Mouse (Mus musculus): ENCODE measurements around the gene Mical2. TPM values are rescaled to one million over a fixed set of nuclear protein-coding genes. Genes with fewer than 3 reads are reported as not detected.

The Mical2 gene
- total RNA-seq, 2 experiments from 2014 or later, result 93.4 to 103 TPM

- intact Hi-C loops (cut with DNase I), result loop anchor here (2.0 kb wide), 2 partner anchors 15 to 125 kb away; no protein-coding TSS in a partner anchor
- DNase-seq (ENCODE audit: low spot score), result no peak
Measured at GRCm38 (mm10) chr7:112207717-112208116, 17.9 kb upstream of the Mical2 start.

- intact Hi-C loops (cut with DNase I), result no loop called here
- DNase-seq (ENCODE audit: low spot score), result no peak
Measured at GRCm38 (mm10) chr7:112208323-112209167, 17.1 kb upstream of the Mical2 start.

DNA sequence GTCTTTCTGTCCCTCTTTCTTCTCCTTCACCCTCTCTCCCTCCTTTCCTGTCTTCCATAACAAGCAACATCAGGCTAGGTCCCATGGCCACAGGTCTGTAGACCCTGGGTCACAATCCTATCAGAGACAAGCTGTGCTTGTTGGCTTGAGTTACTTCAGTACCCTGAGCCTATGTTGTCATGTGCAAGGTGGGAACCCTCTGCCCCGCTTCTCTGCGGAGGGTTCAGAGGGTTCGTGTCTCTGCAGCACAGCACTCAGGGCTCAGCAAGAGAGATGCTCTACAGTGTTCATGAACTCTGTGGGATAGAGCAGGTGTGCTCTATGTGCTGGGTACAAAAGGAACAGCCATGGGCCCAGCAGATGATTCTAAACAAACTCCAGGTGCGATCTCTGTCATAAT, 16.0 kb upstream of the Mical2 start:
- intact Hi-C loops (cut with DNase I), result no loop called here

DNA sequence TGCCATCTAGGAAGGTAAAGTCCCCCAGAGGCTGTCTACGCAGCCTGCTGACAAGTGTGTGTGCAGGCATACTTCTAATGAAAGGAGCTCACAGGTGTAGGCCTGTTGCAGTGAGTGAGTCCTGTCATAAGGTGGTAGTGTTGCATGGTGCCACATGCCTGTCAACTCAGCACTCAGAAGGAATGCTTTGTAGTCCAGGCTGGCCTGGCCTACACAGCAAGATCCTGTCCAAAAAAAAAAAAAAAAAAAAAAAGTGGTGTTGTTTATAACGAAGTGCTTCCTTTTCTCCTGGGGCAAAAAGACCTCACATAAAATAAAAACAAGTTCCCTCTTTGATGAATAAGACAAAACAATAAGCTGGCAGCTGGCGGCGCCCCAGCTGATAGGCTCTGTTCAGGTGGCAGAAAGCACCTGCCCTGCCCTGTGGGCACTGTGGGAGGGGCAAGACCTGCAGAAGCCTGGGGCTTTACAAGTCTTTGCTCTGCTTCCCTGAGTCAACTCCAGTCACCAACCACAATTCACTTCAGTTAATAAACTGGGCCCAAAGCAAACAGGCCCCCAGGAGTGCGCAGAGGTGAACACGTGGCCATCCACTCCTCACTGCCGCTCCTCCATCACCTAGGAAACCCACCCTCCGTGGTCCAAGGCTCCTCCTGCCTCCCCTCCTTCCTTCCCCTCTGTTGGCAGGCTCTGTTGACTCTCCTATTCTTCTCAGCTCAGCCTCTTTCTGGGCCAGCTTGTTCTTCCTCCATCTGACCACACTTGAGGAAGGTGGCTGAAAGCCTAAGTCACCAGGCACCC, 12.5 kb upstream of the Mical2 start:
- intact Hi-C loops (cut with DNase I), result loop anchor here (2.0 kb wide), 2 partner anchors 116 to 156 kb away; no protein-coding TSS in a partner anchor

More for the DNA sequence above, 16.0 kb upstream of the Mical2 start:
- no peak for DNase-seq (ENCODE audit: low spot score)

GRCm38 (mm10) chr7:112215871-112216270, 9.8 kb upstream of the Mical2 start:
- intact Hi-C loops (cut with DNase I), result no loop called here
- no peak for DNase-seq (ENCODE audit: low spot score)

More for the DNA sequence above, 12.5 kb upstream of the Mical2 start:
- no peak for DNase-seq (ENCODE audit: low spot score)

DNA sequence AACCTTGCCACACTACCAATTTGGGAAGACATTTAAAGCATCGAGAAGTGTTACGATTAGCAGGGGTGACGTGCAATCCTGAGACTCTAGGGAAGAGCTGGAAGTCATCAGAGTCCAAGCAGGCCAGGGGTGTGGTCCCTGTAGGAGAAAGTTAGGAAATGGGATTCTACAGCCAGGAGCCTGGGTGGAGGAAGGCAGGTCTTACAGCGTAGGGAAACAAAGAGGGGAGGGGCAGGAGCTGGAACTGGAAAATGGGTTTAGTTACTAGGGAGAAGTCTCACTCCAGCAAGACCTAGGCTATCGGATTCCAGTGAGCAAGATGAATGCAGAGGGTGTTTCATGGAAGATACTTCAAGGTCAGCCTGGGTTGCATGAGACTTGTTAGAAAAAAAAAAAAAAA, 8.9 kb upstream of the Mical2 start:
- DNase-seq (ENCODE audit: low spot score), result no peak
- intact Hi-C loops (cut with DNase I), result no loop called here

DNA sequence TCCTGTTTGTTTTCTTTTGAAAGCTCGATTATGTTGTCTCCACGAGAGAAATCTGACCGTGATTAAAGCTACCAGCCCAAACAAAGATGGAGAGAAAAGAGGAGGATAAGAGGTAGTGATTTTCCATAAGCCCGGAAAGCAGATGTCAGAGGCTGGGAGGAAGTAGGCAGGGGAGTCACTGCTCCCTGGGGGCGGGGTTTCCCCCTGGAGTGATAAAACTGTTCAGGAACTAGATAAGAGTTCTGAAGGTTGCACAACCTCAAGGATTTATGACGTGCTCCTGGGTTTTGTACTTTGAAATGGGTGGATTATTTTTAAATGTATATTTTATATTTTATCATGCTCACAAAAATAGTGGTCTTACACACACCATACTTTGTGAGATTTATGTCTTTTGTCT, 8.4 kb upstream of the Mical2 start:
- no peak for DNase-seq (ENCODE audit: low spot score)
- intact Hi-C loops (cut with DNase I), result no loop called here

- intact Hi-C loops (cut with DNase I), result loop anchor here (2.0 kb wide), 1 partner anchor 16 kb away; no protein-coding TSS in a partner anchor
- no peak for DNase-seq (ENCODE audit: low spot score)
Measured at GRCm38 (mm10) chr7:112222733-112223524, 2.7 kb upstream of the Mical2 start.

GRCm38 (mm10) chr7:112224854-112225253, 802 bp upstream of the Mical2 start:
- intact Hi-C loops (cut with DNase I), result no loop called here
- no peak for DNase-seq (ENCODE audit: low spot score)

DNA sequence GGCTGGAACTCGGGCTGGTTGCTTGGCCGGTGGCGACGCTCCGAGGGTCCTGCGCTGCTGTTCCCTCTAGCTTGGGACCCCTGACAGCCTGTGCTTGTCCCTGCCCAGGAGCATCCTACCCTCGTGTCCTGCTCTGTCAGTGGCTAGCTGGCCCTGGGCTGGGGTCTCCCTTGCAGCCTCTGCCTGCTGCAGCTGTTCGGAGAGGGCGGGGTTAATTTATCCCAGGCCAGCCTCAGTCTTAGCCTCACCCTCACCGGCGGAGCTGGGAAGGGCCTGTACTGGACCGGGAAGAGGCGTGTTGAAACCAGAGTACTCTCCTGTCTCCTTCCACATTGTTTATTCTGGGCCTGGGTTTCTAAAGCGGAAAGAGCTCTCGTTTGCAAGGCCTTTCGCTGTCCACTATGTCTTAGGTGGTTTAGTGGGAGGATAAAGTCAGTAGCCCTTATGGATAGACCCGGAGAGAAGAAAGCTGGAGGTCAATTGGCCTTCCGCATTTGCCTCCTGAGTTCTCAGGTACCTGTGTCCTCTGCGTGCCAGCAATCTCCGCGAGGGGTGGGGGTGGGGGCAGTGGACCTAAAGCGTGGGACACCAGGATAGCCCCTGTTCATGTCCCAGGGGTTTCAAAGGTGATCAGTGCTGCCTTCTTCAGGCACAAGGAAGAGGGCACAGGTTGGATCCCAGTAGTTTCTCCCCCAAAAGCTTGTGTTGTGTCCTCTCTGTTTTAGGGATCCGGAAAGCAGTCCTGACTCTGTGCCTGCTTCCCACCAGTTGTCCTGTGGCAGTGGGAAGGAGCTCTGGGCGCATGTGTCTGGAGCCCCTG, 1.0 kb downstream of the Mical2 start:
- no peak for DNase-seq (ENCODE audit: low spot score)

GRCm38 (mm10) chr7:112227266-112227562, 1.6 kb downstream of the Mical2 start:
- DNase-seq (ENCODE audit: low spot score), result no peak
- intact Hi-C loops (cut with DNase I), result no loop called here

More for the DNA sequence above, 1.0 kb downstream of the Mical2 start:
- intact Hi-C loops (cut with DNase I), result no loop called here

DNA sequence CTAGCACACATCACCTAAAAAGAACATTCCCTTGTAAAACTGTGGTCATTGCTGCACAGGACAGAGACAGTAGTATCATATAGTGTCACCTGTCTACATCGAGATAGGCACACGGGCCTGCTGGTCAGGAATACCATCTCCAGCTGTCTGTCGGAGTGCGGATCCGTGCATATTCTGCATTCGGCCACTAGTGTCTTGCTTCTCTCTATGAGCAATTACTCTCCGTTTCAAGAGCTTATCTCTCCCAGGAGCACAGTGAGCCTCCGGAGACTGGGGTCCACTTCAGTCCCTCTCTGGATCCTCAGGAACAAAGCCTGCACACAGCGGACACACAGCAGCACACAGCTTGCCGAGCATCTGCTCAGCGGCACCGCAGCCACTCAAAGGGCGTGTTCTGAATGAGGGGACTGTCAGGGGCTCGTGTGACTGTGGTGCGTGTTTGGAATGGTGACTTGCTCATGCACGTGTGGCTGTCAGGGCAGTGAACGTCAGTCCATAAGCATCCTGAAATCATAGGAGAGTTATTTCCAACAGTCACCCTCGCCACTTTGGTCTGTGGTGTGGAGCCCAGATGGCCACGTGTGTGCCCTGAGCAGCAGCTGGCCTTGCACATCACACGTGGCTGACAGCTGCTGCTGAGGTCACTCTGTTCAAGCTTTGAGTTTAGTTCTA, 3.3 kb downstream of the Mical2 start:
- intact Hi-C loops (cut with DNase I), result no loop called here
- DNase-seq (ENCODE audit: low spot score), result no peak

DNA sequence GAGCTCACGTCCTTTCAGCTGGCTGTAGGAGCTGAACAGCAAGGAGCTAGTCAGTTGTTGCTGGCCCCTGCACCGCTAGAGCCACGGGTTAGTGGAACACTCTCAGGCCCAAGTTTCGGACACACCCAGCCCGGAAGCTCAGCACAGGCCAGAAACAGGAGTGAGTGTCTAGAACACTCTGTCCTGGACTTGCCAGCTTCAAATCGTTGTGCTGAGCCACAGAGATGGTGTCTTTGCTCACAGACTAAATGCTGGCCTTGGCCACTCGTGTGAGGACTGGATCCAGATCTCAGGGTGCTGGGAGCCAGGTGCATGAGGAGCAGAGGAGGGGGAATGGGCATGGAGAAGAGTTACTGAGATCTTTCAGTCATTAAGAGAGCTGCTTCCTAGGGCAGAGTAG, 6.1 kb downstream of the Mical2 start:
- DNase-seq (ENCODE audit: low spot score), result peak; percentile 72
- intact Hi-C loops (cut with DNase I), result loop anchor here (5.0 kb wide), 1 partner anchor 41 kb away; no protein-coding TSS in a partner anchor

GRCm38 (mm10) chr7:112233345-112234005, 7.8 kb downstream of the Mical2 start:
- DNase-seq (ENCODE audit: low spot score), result no peak
- intact Hi-C loops (cut with DNase I), result loop anchor here (5.0 kb wide), 1 partner anchor 39 kb away; no protein-coding TSS in a partner anchor

DNA sequence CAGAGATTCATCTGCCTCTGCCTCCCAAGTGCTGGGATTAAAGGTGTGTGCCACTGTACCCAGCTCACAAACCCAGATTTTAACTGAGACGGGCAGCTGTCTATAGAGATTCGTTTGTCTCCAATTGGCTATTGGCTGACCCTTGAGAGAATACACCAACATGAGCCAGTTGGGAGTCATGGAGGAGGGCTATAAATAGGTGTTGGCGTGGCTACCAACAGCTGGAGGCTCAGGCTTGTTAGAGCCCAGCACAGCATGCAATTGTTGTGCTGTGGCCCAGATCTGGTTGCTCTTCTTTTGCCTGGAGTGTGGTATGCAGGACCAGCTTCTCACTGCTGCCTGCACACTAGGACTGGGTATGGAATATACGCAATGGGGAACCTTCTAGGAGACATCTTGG, 8.8 kb downstream of the Mical2 start:
- intact Hi-C loops (cut with DNase I), result loop anchor here (5.0 kb wide), 1 partner anchor 38 kb away; no protein-coding TSS in a partner anchor
- no peak for DNase-seq (ENCODE audit: low spot score)

- intact Hi-C loops (cut with DNase I), result no loop called here
- DNase-seq (ENCODE audit: low spot score), result no peak
Measured at GRCm38 (mm10) chr7:112235493-112235892, 9.8 kb downstream of the Mical2 start.

DNA sequence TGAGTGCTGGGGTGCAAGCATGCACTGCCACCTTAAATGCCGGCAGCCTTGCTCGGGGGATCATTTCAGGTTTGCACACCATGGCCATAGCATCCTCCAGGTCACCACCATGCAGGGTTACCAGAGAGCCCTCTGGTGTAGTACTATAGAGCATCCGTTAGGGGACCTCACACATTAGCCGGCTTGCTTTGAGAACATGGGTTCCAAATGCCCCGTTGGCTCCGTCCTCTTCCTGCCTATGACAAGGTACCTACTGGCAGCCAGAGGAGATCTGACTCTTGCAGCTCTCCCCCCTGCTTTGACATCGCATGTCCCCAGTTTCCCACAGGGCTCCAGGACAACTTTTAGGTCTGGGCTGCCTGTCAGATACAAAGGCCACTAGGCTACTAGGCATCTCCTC, 11.6 kb downstream of the Mical2 start:
- DNase-seq (ENCODE audit: low spot score), result no peak
- intact Hi-C loops (cut with DNase I), result no loop called here

DNA sequence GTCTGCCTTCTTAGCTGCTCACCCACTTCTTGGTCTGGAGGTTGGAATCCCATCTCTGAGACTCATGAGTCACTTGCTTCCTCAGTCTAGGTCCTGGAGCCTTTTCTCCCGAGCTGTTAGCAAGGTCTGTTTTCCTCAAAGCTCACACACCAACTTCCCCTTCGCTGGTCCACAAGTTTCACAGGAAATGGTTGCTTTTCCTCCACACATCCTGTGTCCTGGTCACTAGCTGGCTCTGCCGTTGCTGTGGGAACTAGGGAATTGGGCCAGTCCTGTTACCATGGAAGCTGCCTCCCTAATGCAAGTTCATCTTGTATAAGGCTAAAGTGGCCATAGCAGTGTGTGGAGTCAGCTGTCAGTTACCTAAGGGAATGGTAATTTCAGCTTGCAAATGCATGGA, 12.2 kb downstream of the Mical2 start:
- no peak for DNase-seq (ENCODE audit: low spot score)
- intact Hi-C loops (cut with DNase I), result no loop called here

Measured in heart, postnatal 25 days (tissue).